Mouse (Mus musculus) MEL (cell line): Measurements from ENCODE around the gene Zfp865. TPM values are rescaled to one million over a fixed set of nuclear protein-coding genes. Genes with fewer than 3 reads are reported as not detected.
A peak's percentile ranks its signal among the peaks of the same experiment; 100 is the strongest.

ENCODE experiments used
- DNase-seq: peaks from one replicate; pipeline ENCODE4 v3.0.0; 2011; ENCODE audit warnings: low read depth, low spot score
- H3K27ac ChIP-seq: 2 replicates; pipeline ENCODE4 v1.5.1; 2012; ENCODE audit warnings: low read depth, mild to moderate bottlenecking, control low read depth, low read length, moderate library complexity; ENCODE audit not compliant: control insufficient read depth
- H3K27me3 ChIP-seq, 2 experiments: fragments of 150-350 bp in 1 of 2; sonication (generic) in 1 of 2; 2 replicates each; pipeline ENCODE4 v1.6.1; 2012; ENCODE audit warnings: low read length in 2 of 2, mild to moderate bottlenecking in 2 of 2, improper control_type of control experiment in 1 of 2, moderate library complexity in 1 of 2; ENCODE audit not compliant: insufficient read depth in 2 of 2, control insufficient read depth in 1 of 2
- H3K36me3 ChIP-seq, 2 experiments: 2 replicates each; pipeline ENCODE4 v1.6.1; 2012 to 2014; ENCODE audit warnings: low read length in 2 of 2, improper control_type of control experiment in 1 of 2, inconsistent platforms in 1 of 2, mild to moderate bottlenecking in 1 of 2; ENCODE audit not compliant: insufficient read depth in 2 of 2, control insufficient read depth in 1 of 2
- H3K4me1 ChIP-seq, 2 experiments: fragments of 150-350 bp in 1 of 2; sonication (generic) in 1 of 2; 2 replicates each; pipeline ENCODE4 v1.6.1; 2012; ENCODE audit warnings: low read length in 2 of 2, improper control_type of control experiment in 1 of 2, mild to moderate bottlenecking in 1 of 2; ENCODE audit not compliant: insufficient read depth in 2 of 2, control insufficient read depth in 1 of 2
- H3K4me3 ChIP-seq, 2 experiments: fragments of 150-350 bp in 1 of 2; sonication (generic) in 1 of 2; 2 replicates each; pipeline ENCODE4 v1.5.1; 2012; ENCODE audit warnings: low read depth in 2 of 2, low read length in 2 of 2, mild to moderate bottlenecking in 2 of 2, moderate library complexity in 2 of 2, control low read depth in 1 of 2, improper control_type of control experiment in 1 of 2; ENCODE audit not compliant: control insufficient read depth in 1 of 2, insufficient read depth in 1 of 2
- H3K79me2 ChIP-seq: 2 replicates; pipeline ENCODE4 v1.6.1; 2012; ENCODE audit warnings: mild to moderate bottlenecking, low read length, moderate library complexity; ENCODE audit not compliant: control insufficient read depth, poor library complexity, insufficient read depth
- H3K9ac ChIP-seq: 2 replicates; pipeline ENCODE4 v1.6.1; 2012; ENCODE audit warnings: low read depth, mild to moderate bottlenecking, control low read depth, low read length, moderate library complexity; ENCODE audit not compliant: control insufficient read depth, poor library complexity, severe bottlenecking
- H3K9me3 ChIP-seq: fragments of 150-350 bp; sonication (generic); replicated peaks from 2 replicates; pipeline ENCODE4 v1.6.1; 2012; ENCODE audit warnings: mild to moderate bottlenecking, low read length, improper control_type of control experiment, moderate library complexity; ENCODE audit not compliant: insufficient read depth
- CHD1 ChIP-seq: IDR thresholded peaks from 2 replicates; pipeline ENCODE4 v1.6.1; 2012; ENCODE audit warnings: low read depth, mild to moderate bottlenecking, inconsistent platforms, low read length, improper control_type of control experiment
- CHD2 ChIP-seq: IDR thresholded peaks from 2 replicates; pipeline ENCODE4 v1.6.1; 2011; ENCODE audit warnings: low read length, improper control_type of control experiment
- CTCF ChIP-seq, 3 experiments: IDR thresholded peaks in 2 of 3; conservative IDR thresholded peaks in 1 of 3; 2 replicates each; pipeline ENCODE4 v1.5.1; 2011 to 2012; ENCODE audit warnings: low read length in 3 of 3, low read depth in 2 of 3, mild to moderate bottlenecking in 2 of 3, improper control_type of control experiment in 1 of 3, inconsistent platforms in 1 of 3, mixed read lengths in 1 of 3, moderate library complexity in 1 of 3; ENCODE audit not compliant: control insufficient read depth in 1 of 3, insufficient read depth in 1 of 3, poor library complexity in 1 of 3, severe bottlenecking in 1 of 3
- ELF1 ChIP-seq: IDR thresholded peaks from 2 replicates; pipeline ENCODE4 v1.6.1; 2014; ENCODE audit warnings: low read depth, mild to moderate bottlenecking, inconsistent platforms, low read length, improper control_type of control experiment, moderate library complexity
- EP300 ChIP-seq, 2 experiments: IDR thresholded peaks; 2 replicates each; pipeline ENCODE4 v1.6.1; 2011; ENCODE audit warnings: improper control_type of control experiment in 2 of 2, low read length in 2 of 2, low read depth in 1 of 2, mild to moderate bottlenecking in 1 of 2
- ETS1 ChIP-seq: IDR thresholded peaks from 2 replicates; pipeline ENCODE4 v1.6.1; 2012; ENCODE audit warnings: low read depth, mild to moderate bottlenecking, inconsistent platforms, low read length, improper control_type of control experiment, moderate library complexity
- GATA1 ChIP-seq: IDR thresholded peaks from 2 replicates; pipeline ENCODE4 v1.6.1; 2011; ENCODE audit warnings: low read depth, low read length, improper control_type of control experiment
- HCFC1 ChIP-seq: IDR thresholded peaks from 2 replicates; pipeline ENCODE4 v1.6.1; 2012; ENCODE audit warnings: low read depth, mild to moderate bottlenecking, inconsistent platforms, low read length, improper control_type of control experiment, moderate library complexity
- JUND ChIP-seq: IDR thresholded peaks from 2 replicates; pipeline ENCODE4 v1.6.1; 2011; ENCODE audit warnings: low read depth, mild to moderate bottlenecking, improper control_type of control experiment, low read length
- KAT2A ChIP-seq: conservative IDR thresholded peaks from 2 replicates; pipeline ENCODE4 v1.6.1; 2012; ENCODE audit warnings: low read depth, low read length, improper control_type of control experiment, inconsistent platforms
- MAZ ChIP-seq: IDR thresholded peaks from 2 replicates; pipeline ENCODE4 v1.6.1; 2012; ENCODE audit warnings: low read depth, mild to moderate bottlenecking, inconsistent platforms, low read length, improper control_type of control experiment
- MXI1 ChIP-seq: IDR thresholded peaks from 2 replicates; pipeline ENCODE4 v1.6.1; 2011; ENCODE audit warnings: mild to moderate bottlenecking, low read depth, low read length, improper control_type of control experiment
- MYC ChIP-seq: IDR thresholded peaks from 2 replicates; pipeline ENCODE4 v1.6.1; 2011; ENCODE audit warnings: low read depth, mild to moderate bottlenecking, low read length, improper control_type of control experiment, moderate library complexity
- NELFE ChIP-seq: IDR thresholded peaks from 2 replicates; pipeline ENCODE4 v1.6.1; 2011; ENCODE audit warnings: low read depth, low read length, improper control_type of control experiment
- POLR2A ChIP-seq, 2 experiments: IDR thresholded peaks; 2 replicates each; pipeline ENCODE4 v1.6.1; 2011 to 2012; ENCODE audit warnings: low read length in 2 of 2, mild to moderate bottlenecking in 2 of 2, control low read depth in 1 of 2, improper control_type of control experiment in 1 of 2, low read depth in 1 of 2, moderate library complexity in 1 of 2; ENCODE audit not compliant: control insufficient read depth in 1 of 2, insufficient read depth in 1 of 2, poor library complexity in 1 of 2
- POLR2AphosphoS5 ChIP-seq: IDR thresholded peaks from 2 replicates; pipeline ENCODE4 v1.6.1; 2012; ENCODE audit warnings: low read depth, borderline replicate concordance, mild to moderate bottlenecking, inconsistent platforms, low read length, moderate library complexity, mixed read lengths
- RCOR1 ChIP-seq: IDR thresholded peaks from 2 replicates; pipeline ENCODE4 v1.6.1; 2012; ENCODE audit warnings: low read depth, mild to moderate bottlenecking, inconsistent platforms, low read length, improper control_type of control experiment
- SIN3A ChIP-seq: IDR thresholded peaks from 2 replicates; pipeline ENCODE4 v1.6.1; 2012; ENCODE audit warnings: low read length, improper control_type of control experiment, inconsistent platforms
- SMC3 ChIP-seq: IDR thresholded peaks from 2 replicates; pipeline ENCODE4 v1.6.1; 2011; ENCODE audit warnings: low read depth, low read length, improper control_type of control experiment
- TAL1 ChIP-seq: IDR thresholded peaks from 2 replicates; pipeline ENCODE4 v1.6.1; 2012; ENCODE audit warnings: mild to moderate bottlenecking, inconsistent platforms, low read length, moderate library complexity, mixed read lengths
- TBP ChIP-seq: IDR thresholded peaks from 2 replicates; pipeline ENCODE4 v1.8.0; 2011; ENCODE audit warnings: low read depth, low read length, improper control_type of control experiment
- TCF12 ChIP-seq: IDR thresholded peaks from 2 replicates; pipeline ENCODE4 v1.6.1; 2014; ENCODE audit warnings: low read depth, mild to moderate bottlenecking, inconsistent platforms, low read length, improper control_type of control experiment, moderate library complexity
- UBTF ChIP-seq: IDR thresholded peaks from 2 replicates; pipeline ENCODE4 v1.6.1; 2012; ENCODE audit warnings: low read depth, mild to moderate bottlenecking, inconsistent platforms, low read length, improper control_type of control experiment, moderate library complexity, borderline replicate concordance; ENCODE audit not compliant: insufficient read depth
- polyA plus RNA-seq, 2 experiments: library from polyadenylated mRNA; stranded (reverse) in 1 of 2; unstranded in 1 of 2; fragments of >175 nt in 1 of 2; fragments of >200 nt in 1 of 2; gene quantifications; 2 replicates each; pipeline versions ENCODE4 v1.2.1 to v1.2.4; 2012; ENCODE audit warnings: low replicate concordance in 2 of 2, low read depth in 1 of 2; ENCODE audit not compliant: insufficient read length in 2 of 2, insufficient read depth in 1 of 2, missing spikeins in 1 of 2
- total RNA-seq: library from RNA; depleted of rRNA; stranded (reverse); fragments of 300-350 nt; gene quantifications from 2 replicates; pipeline ENCODE4 v1.2.3, GENCODE M21; 2012

Gene Zfp865
- total and polyA plus RNA-seq, 3 experiments, result 12.2 to 34.6 TPM; not detected in 1

GRCm38 (mm10) chr7:5038940-5039339 lies 18.8 kb downstream of the Zfp865 start:
- Histone ChIP-seq H3K36me3 (no peaks in the 10 kb centered on the region; a peak in 2 of 4 replicates), H3K27me3 (no peaks in the 10 kb centered on the region), H3K79me2 (no peaks in the 10 kb centered on the region; the same call in 1 of the 2 replicates), H3K9ac (peak overlapping the region; percentile 91), H3K4me3 (peak overlapping the region; percentile 93), H3K9me3 (no peaks in the 10 kb centered on the region), H3K4me1 (peaks cover 0 to 5% of the 10 kb centered on the region in 2 experiments; a peak in 2 of 4 replicates), H3K27ac (peak overlapping the region; percentile 91)
- peak; percentile 57 for DNase-seq
- TF ChIP-seq SIN3A, result 0 out of 2 replicates have a peak, but pooled peaks have one; percentile 37
- 0 out of 2 replicates have a peak, but pooled peaks have one; percentile 9 for TF ChIP-seq MAZ
- no peak for TF ChIP-seq TAL1
- TF ChIP-seq MXI1, result 0 out of 2 replicates have a peak, but pooled peaks have one; percentile 7

DNA sequence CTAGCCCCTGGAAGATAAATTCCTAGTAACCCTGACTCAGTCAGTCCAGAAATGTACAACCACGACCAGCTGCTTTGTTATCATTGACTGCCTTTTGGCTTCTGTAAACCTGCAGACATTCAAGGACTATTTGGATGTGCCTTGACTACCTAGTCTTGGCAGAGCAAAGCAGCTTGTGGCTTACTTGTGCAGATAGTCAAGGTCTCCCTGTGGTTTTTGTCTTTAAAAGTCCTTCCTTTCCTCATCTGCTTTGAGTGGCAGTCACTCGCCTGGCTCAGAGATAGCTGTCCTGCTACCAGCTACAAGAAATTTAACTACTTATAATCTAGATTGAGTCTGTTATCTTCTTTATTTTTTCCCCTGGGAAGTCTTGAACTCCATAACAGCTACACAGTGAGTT lies 24.8 kb downstream of the Zfp865 start:
- Histone ChIP-seq H3K27ac (no peak overlapping the region), H3K79me2 (no peaks in the 10 kb centered on the region), H3K27me3 (no peaks in the 10 kb centered on the region), H3K36me3 (no peaks in the 10 kb centered on the region), H3K9ac (no peak overlapping the region), H3K9me3 (no peaks in the 10 kb centered on the region), H3K4me3 (no peak overlapping the region), H3K4me1 (no peaks in the 10 kb centered on the region)
- DNase-seq, result peak; percentile 58
- TF ChIP-seq TCF12, result peak; percentile 39; the same call in 1 of the 2 replicates
- TF ChIP-seq KAT2A, result no peak
- TF ChIP-seq ELF1, result no peak
- no peak for TF ChIP-seq HCFC1
- TF ChIP-seq CHD1, result no peak
- no peak for TF ChIP-seq MXI1
- no peak for TF ChIP-seq GATA1
- TF ChIP-seq CHD2, result no peak
- TF ChIP-seq UBTF, result no peak
- TF ChIP-seq TBP, result no peak
- no peak for TF ChIP-seq RCOR1
- no peak for TF ChIP-seq NELFE
- no peak for TF ChIP-seq MYC
- TF ChIP-seq POLR2AphosphoS5, result no peak
- no peak for TF ChIP-seq MAZ
- TF ChIP-seq SMC3, result no peak
- no peak for TF ChIP-seq CTCF (IDR thresholded peaks at IDR 0.05 in 2 of 3, conservative IDR thresholded peaks at IDR 0.05 in 1 of 3; ENCODE audit: control insufficient read depth in 1 of 3, insufficient read depth in 1 of 3, low read depth in 2 of 3, low read length in 3 of 3, poor library complexity in 1 of 3, severe bottlenecking in 1 of 3)
- TF ChIP-seq POLR2A (IDR thresholded peaks at IDR 0.05; ENCODE audit: control insufficient read depth in 1 of 2, insufficient read depth in 1 of 2, low read depth in 1 of 2, low read length in 2 of 2, poor library complexity in 1 of 2), result no peak
- TF ChIP-seq EP300 (IDR thresholded peaks at IDR 0.05; ENCODE audit: low read depth in 1 of 2, low read length in 2 of 2), result peak in 1 of 2 experiments; percentile 17; a peak in 1 of 4 replicates
- no peak for TF ChIP-seq JUND
- peak; percentile 44; the same call in 1 of the 2 replicates for TF ChIP-seq ETS1
